Mouse (Mus musculus) heart, postnatal 36 days (tissue): ENCODE data around the gene Slc22a13. TPM values are rescaled to one million over a fixed set of nuclear protein-coding genes. Genes with fewer than 3 reads are reported as not detected.

Experiments used
- DNase-seq, 2 experiments: peaks; one replicate each; pipeline ENCODE4 v3.0.0; 2021 to 2022
- intact Hi-C: fragments of 180-260 bp; cut with DNase I; formaldehyde crosslinking; loops from one replicate; pipeline ENCODE4 v1.15.1; 2025
- total RNA-seq, 2 experiments: library from RNA; stranded (reverse); gene quantifications; 2 replicates each; pipeline ENCODE4 v1.2.3; 2021

Gene Slc22a13
- total RNA-seq, 2 experiments from 2014 or later, result not detected

DNA sequence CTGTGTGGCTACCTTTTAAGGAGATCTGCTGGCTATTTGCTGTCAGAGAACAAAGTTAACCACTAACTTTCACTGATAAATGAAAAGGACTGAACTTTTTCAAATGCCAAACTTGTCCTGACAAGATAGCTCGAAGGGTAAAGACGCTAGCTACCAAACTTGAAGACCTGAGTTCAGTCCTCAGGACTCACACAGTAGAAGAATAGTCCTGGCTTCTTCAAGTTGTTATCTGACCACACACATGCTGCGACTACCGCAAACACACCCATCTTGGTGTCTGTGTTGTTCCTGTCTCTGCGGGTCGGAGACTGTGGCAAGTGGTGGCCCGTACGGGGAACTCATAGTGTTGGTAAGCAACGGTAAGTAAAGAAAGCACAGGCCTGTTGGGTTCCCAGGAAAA lies 5.3 kb downstream of the Slc22a13 start:
- no peak for DNase-seq
- intact Hi-C loops, result no loop called here

DNA sequence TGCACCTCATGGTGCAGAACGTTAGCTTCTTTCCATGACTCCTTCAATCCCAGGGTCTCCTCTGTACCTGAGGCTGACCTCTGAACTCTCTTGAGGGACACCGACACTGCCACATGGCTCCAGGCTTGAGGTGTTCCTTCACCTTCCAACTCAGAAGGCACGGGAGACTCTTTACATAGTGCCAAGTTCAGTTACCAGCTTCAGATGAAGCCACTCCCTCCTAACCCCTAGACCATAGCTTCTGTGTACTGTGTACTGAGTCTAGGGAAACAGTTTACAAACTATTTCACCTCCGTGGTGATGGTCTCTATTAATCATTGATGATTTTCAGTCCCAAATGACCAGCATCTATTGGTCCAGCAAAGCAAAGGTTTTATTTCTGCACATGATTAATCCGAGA lies 7.2 kb downstream of the Slc22a13 start:
- intact Hi-C loops, result no loop called here
- no peak for DNase-seq

DNA sequence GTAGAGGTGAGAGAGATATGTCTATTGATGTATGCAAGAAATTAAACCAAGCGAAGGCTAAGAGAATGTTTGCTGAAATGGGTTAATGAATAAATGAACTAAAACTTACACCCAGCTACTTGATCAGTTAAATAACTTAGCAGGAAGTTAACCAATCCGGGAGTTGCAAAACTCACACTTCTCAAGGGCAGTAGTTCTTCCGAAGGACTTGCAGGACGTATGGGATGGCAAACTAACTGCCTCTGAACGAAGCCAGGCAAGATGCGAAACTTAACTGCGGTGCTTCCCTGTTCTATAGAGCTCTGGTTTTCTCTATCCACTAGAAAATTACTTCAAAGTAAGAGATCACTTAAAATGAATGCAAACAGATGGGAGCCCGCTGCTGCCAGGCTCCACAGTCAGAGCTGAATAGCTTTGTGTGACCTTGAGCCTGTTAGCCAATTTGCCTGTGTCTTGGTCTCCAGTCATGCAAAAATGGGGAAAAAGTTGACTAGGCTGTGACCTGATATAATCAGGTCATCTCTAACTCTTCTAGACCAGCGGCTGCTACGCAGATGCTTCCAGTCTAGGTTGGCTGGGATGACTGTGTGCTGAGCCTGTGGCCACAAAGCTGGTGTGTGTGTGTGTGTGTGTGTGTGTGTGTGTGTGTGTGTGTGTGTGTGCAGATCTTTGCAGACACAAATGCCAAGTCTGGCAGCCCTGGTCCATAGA lies 9.6 kb downstream of the Slc22a13 start:
- intact Hi-C loops, result no loop called here
- DNase-seq, result no peak

DNA sequence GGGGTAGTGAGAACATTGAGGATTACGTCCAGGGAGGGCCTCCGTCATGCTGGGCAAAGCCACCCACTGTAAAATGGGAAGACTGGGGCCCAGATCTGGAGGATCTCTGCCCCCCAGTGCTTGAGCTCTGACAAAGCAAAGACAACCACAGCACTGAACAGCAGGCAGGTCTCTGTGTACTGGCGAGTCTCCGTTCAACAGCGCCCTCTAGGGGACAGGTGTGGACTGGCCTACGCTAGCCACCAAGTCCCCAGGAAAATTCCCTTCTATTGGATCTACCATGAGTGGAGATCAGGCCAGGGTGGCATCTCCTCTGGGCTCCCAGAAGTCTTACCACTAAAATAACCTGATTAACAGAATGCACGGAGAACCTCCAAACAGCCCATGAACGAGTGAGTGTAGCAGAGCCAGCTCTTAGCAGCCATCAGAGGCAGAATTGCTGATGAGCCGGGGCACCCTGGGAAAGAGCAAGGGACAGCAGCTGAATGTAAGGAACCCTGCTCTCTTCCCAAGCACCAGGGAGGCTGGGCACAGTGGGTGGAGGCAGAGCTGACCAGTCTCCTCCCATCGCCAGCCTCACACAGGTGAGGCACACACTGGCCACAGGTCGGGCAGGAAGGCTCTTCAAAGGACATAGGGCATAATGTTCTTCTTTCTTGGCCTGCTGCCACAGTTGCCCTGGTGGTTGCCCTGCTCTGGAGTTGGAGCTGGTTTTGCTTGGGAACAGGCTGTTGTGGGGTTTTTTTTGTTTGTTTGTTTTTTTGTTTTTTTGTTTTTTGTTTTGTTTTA lies 16.5 kb downstream of the Slc22a13 start:
- intact Hi-C loops, result no loop called here
- DNase-seq, result peak in 1 of 2 experiments; percentile 28

DNA sequence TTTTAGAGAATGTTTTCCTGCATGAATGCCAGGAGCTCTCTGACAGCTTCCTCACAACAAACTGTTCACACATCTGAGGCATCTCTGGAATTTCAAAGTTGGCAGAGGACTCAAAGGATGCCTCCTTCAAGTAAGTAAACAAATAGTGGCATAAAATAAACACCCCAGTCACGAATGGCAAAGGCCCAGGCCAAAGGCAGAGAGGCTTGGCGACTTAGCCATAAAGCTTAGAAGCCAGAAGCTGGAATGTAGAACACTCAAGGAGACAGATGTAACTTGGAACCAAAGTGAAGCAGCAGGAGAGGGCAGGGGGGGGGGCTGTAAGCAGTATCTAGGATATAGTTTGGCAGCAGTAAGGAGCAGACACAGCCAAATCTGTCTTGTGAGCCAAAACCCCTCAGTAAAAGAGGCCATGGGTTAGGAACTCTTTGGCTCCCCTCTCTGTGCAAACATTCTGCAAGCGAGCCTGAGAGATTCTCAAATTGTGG lies 27.6 kb downstream of the Slc22a13 start:
- intact Hi-C loops, result no loop called here
- peak; percentile 14 to 28 for DNase-seq

DNA sequence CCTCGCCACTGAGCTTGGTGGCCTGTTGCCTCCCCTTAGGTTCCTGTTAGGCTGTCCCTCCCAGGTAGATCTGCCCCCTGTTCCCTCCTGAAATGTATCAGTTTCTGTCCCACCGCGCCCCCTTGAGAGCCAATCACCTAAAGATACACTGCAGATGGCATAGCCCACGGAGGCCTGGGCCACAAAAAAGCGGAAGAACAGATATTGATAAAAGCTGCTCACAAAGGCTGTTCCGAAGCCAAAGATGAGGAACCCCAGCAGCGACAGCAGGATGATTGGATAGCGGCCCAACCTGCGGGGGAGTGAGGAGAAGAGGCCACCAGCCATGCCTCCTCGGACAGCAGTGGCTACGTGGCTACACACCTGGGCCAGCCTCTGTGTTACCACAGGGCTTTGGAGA lies 29.6 kb downstream of the Slc22a13 start:
- intact Hi-C loops, result no loop called here

DNA sequence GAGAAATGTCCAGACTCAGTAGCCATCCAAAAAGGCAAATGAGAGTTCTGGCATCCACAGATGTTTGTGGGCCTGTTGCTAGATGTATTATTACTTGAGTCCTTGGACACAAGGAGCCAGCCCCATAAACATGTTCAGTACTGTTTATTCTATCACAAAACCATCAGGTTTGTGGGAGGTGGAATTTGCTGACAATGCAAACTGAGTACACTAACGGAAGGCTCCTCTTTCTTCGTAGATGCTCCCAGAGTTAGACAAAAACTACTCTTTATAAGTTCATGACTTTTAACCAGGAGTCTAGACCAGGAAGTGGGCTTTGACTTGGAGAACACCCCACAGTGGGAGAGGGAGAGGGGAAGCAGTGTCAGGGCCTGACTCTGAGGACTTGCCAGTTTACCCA lies 41.3 kb downstream of the Slc22a13 start:
- intact Hi-C loops, result no loop called here
- no peak for DNase-seq

More for the DNA sequence above, 29.6 kb downstream of the Slc22a13 start:
- DNase-seq, result no peak

DNA sequence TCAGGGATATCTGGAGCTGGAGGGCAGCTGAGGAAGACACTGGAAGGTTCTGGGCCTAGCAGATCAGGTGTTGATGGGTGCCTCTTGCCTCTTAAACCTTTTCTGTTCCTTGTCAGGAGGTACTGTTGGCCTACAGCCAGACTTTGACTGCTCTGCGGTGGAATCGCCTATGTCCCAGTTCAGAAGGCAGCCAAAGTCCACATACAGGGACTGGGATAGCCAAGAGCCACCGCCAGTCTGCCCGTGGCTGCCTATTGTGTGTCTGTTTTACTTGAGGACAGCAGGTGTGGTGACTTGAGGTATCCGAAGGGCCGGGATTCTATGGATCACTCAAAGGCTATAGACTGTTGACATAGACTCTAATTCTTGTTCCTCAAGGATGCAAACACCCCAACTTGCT lies 43.4 kb downstream of the Slc22a13 start:
- DNase-seq, result no peak
- intact Hi-C loops, result no loop called here

DNA sequence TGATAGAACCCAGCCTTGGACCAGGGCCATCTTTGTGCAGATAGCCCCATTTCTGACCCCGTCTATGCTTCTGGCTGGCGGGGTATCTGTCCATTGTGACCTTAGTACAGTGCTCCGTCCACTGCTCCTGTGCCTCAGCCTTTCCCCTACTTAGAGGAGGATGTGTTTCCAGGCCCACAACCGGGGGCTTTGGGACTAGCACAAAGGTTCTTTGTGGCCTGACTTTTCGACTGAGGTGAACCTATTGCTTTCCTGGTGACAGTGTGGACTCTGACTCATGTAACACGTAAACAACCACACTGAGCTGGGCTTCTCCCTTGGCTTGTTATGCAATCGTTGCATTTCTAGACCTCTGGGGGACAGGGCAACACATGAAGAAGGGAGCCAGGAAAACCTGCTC lies 44.2 kb downstream of the Slc22a13 start:
- DNase-seq, result no peak
- intact Hi-C loops, result no loop called here

DNA sequence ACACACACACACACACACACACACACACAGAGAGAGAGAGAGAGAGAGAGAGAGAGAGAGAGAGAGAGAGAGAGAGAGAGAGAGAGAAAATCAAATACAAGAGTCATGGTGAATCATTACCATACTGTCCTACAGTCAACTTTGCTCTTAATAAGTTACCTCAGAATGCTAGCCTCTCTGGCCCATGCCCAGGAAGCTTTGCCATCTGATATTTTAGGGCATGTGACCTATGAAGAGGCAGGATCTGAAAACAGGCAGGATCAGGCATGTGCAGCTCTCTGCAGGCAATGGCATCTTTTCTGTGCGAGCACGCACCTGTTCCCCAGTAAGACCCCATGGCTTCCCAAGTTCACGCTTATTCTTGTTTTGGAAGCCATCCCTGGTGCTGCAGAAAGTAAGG lies 48.2 kb downstream of the Slc22a13 start:
- intact Hi-C loops, result no loop called here
- DNase-seq, result no peak

DNA sequence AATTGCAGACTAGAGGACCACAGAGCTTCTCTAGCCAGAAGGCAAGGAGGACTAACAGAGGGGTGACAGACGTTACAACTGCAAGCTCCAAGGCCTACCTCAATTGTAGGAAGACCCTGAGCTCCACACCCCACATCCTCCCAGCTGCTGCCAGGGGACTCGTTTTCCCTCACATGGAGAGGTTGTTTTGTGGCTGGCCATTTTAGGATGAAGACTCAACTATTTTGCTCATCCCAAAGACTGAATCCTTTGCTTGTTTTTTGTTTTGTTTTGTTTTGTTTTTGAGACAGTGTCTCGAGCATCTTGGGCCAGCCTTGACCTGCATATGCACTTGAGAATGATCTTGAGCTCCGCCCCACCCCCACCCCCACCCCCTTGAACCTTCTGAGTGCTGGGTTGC lies 50.0 kb downstream of the Slc22a13 start, which contains the start of gene Gm47289:
Gm47289 (plus strand) TSS at position 301 of the 400 bp plus-strand sequence.
- DNase-seq, result no peak
- intact Hi-C loops, result loop anchor here (5.0 to 10.0 kb wide), 2 partner anchors 116 to 273 kb away; no protein-coding TSS in a partner anchor

DNA sequence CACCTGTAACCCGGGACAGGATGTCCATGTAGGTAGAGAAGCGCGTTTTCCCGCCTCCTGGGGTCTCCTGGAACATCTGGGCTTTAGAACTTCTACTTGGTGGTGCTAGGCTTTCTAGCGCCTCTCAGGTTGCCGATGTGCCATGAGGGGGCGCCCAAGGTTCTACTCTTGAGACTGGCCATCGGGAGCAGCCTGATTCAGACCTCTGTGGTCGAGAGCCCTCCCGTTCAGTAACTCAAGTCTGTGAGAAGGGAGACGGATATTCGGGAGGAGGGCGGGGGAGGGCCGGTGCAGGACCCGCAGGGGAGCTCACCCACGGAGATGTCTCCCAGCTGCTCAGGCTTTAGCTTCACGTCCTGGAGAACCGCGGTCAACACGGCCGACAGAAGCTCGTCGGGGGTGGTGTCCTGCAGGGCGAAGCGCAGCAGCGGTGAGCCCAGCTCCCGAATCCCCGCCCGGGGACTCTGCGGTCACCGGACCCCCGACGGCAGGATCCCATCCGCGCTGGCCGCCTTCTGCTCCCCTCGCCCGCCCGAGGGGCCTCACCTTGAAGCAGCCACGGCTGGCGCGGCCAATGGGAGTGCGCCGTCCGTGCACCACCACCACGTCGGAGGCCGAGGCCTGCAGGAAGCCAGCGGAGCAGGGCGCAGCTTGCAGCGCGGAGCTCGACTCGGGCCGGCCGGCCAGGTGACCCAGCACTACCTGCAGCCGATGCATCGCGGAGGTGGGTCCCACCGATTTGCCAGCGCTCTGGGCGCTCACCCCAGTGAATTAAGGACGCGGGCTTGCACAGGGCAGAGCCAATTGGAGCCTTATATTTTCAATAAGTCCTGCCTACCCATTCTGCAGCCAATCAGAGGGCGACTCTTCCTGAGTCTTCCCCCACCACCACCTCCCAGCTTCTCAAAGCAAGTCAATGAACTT lies 52.4 kb downstream of the Slc22a13 start, which contains the start of gene Acaa1b:
Acaa1b (minus strand) TSS at position 816 of the 924 bp plus-strand sequence.
- intact Hi-C loops, result loop anchor here (2.0 to 10.0 kb wide), 3 partner anchors 118 to 276 kb away; no protein-coding TSS in a partner anchor
- peak; percentile 75 to 80 for DNase-seq

DNA sequence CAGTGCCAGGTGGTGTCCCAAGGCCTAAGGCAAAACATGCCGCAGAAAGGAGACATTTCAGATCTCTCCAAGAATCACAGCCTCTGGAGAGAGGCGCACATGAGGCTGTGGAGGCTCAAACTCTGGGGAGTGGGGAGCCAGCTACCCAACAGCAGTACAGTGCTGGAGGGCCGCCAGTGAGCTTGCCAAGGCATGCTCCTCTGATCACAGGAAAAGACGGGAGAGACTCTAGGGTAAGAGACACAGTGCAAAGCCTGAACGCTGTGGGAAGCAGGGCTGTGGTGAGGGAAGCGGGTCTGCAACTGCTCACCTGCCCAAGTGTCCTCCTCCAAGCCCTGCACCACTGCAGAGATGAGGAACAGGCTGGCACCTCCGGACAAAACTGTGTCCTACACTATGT lies 53.1 kb downstream of the Slc22a13 start:
- intact Hi-C loops, result loop anchor here (2.0 to 10.0 kb wide), 3 partner anchors 119 to 276 kb away; no protein-coding TSS in a partner anchor
- DNase-seq, result peak; percentile 8 to 11

DNA sequence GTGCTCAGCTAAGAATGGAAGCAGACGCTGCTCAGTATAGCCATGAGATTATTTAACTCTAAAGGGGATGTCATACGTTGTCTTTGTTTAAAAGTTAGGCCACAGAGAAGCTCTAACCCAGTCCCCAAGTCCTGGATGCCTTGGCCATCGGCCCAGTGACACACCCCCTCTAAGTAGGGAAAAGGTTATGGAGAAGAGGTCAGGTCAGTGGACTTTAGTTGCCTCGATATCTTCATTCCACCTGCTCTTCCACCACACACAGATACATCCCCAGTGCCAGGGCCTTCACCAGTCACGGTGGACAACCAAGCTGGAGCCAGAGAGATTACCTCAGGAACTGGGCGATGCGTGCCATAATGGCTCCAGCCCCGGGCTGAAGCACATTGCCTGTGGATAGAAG lies 53.5 kb downstream of the Slc22a13 start:
- no peak for DNase-seq

DNA sequence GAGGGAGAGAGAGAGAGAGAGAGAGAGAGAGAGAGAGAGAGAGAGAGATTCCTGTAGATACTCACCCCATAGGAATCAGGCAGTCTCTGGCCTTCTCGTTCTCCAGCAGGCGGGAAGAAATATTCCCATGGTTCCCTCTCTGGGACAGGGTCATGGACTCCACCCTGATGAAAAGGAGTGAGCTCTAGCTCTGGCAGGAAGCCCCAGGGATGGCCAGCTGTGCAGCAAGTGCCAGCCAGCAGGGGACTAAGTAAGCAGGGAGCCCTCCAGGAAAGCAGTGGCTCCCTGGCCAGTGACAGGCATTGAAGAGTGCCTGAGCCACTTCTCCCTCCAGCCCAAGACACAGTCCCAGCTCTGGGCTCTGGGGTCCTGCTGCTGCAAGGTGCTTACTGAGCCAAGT lies 57.1 kb downstream of the Slc22a13 start:
- DNase-seq, result no peak
- intact Hi-C loops, result loop anchor here (10.0 kb wide), 1 partner anchor 123 kb away; no protein-coding TSS in a partner anchor

More for the DNA sequence above, 53.5 kb downstream of the Slc22a13 start:
- intact Hi-C loops, result loop anchor here (5.0 to 10.0 kb wide), 2 partner anchors 119 to 277 kb away; no protein-coding TSS in a partner anchor

DNA sequence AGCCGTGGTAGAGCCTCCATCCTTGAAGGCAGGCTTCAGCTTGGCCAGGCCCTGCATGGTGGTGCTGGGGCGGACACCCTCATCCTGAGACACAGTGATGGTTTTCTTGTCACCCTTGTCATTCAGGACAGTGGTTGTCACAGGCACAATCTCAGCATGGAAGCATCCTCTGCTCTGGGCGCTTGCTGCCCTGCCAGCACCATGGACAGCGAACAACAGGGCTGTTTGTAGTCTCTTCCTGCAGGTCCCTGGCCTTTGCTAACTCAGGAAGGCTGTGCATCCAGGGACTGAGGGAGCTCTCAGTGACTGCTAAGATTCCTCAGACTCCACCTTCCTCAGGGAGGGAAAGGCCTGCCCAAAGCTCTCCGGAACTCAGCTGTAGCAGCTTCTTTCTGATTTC lies 59.3 kb downstream of the Slc22a13 start:
- peak; percentile 34 to 49 for DNase-seq
- intact Hi-C loops, result no loop called here

DNA sequence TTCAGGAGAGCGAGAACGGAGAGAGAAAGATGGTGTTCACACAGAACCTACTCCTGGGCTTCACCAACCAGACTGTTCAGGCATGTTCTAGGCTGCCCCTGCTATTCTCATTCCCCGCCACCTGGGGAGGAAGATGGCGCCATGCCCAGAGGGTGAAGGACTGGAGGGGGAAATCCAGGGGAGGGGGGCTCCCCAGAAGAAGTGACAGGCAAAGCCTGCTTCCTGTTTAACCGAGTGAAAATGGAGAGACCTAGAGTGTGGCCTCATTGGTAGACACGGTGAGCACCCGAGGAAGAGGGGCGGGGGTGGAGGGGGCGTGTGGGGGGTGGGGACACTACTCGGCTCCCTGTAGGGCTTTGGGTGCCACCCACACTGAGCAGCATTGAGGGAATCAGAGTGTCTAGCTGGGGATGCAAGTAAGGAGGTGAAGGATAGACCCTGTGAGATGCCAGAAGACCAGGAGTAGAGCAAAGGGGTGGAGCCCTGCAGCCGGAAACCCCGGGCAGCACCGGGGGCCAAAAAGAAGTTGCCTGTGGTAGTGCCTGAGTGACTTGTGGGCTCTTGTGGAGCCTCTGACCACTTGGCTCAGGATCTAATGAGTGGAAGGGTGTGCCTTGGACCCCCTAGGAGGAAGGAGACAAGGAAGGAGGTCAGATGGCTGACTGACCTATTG lies 62.7 kb downstream of the Slc22a13 start:
- intact Hi-C loops, result no loop called here
- DNase-seq, result no peak

DNA sequence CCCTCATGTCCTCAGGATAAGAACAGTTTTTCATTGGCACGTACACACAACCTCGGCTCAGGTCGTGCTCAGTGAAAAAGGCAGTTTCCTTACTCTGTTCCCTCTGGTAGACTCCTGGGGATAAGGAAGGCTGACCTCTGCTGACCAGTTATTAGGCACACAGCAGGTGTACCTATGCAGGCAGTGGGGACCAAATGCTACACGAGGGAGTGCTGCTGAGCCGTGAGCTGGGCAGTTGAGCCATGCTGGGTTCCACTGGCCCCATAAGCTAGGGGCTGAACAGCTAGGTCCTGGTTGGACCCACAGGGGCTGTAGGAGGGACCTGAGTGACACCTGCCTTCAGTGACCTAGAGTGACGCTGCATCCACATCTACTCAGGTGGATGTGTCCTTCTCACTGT lies 63.3 kb downstream of the Slc22a13 start:
- intact Hi-C loops, result no loop called here
- DNase-seq, result no peak

DNA sequence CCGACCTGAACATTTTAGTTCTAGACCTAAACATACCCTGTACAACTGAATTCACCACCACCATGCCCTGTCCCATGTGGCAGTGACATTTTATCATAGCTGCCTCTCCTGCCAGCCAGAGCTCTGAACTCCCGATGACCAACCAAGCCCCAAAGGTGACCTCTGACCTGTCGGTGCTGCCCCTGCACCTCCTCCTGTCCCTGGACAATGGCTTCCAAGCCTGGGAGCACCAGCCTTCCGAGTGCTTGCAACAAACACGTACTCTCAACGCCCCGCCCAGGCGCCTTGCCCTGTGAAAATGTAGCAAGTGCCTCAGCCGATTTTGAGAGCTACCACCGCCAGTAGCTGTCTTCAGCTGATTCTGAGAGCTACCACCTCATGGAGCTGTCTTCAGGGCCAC lies 63.8 kb downstream of the Slc22a13 start:
- no peak for DNase-seq
- intact Hi-C loops, result no loop called here

DNA sequence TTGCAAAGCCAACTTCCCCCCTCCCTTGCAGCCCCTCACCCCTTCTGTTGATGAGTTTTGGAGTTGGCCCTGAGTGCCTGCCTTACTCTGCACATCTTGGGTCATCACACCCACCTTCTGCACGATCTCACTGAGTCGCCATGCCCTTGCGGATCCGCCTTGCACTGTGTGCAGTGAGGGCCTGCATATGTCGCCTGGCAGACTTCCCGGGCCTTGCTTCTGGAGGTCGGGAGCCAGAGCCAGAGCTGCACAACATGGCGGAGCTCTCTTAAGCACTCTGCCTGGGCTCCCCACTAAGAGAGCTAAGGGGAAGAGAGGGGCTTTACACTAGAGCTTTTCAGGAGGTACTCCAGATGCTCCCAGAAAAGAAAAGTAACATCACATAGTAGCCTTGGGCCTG lies 64.2 kb downstream of the Slc22a13 start:
- intact Hi-C loops, result no loop called here
- no peak for DNase-seq
